Mouse (Mus musculus): ENCODE results near the gene Whrn.

DNA sequence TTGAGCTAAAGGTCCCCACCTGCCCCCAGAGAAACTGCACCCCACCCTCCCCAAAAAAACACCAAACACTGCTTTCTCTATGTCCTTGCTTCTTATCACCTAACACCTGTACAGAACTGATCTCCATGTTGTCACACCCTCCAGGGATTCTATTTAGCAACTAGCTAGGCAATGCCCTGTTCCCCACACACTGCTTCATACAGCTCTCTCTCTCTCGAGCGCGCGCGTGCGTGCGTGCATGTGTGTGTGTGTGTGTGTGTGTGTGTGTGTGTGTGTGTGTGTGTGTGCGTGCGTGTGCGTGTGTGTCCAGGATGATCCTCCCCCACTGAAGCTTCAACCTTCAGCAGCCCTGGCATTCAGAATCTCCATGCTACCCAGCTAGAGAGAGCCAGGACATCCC is 93.7 kb downstream of the Whrn start:
- TF ChIP-seq CTCF (IDR thresholded peaks at IDR 0.05; ENCODE audit: insufficient read depth, low read depth, low read length) (no peak), POLR2A (IDR thresholded peaks at IDR 0.05; ENCODE audit: insufficient read depth, low read depth, low read length) (no peak)
